Mouse (Mus musculus) kidney, embryonic 16.5 days (tissue): ENCODE data around the gene Dgki. TPM values are rescaled to one million over a fixed set of nuclear protein-coding genes. Genes with fewer than 3 reads are reported as not detected.

Source experiments
- ATAC-seq: fragments of 200-750 bp; cut with Nextera tagmentation; 2 replicates; pipeline ENCODE4 v1.8.0; 2017; ENCODE audit warnings: moderate TSS enrichment; ENCODE audit not compliant: low FRiP score, low TSS enrichment
- H3K27ac ChIP-seq: fragments of 300-500 bp; sonication (generic); 2 replicates; pipeline ENCODE4 v1.5.1; 2014; ENCODE audit warnings: low read length
- H3K27me3 ChIP-seq: fragments of 300-500 bp; sonication (generic); 2 replicates; pipeline ENCODE4 v1.6.1; 2014; ENCODE audit warnings: low read length, control low read depth, mixed read lengths; ENCODE audit not compliant: insufficient read depth
- H3K36me3 ChIP-seq: fragments of 300-500 bp; sonication (generic); 2 replicates; pipeline ENCODE4 v1.6.1; 2014; ENCODE audit warnings: low read length, control low read depth, mixed read lengths; ENCODE audit not compliant: insufficient read depth
- H3K4me1 ChIP-seq: fragments of 300-500 bp; sonication (generic); 2 replicates; pipeline ENCODE4 v1.6.1; 2014; ENCODE audit warnings: low read length, control low read depth, mixed read lengths; ENCODE audit not compliant: insufficient read depth
- H3K4me2 ChIP-seq: fragments of 300-500 bp; sonication (generic); replicated peaks from 2 replicates; pipeline ENCODE4 v1.6.1; 2014; ENCODE audit warnings: low read depth, low read length
- H3K4me3 ChIP-seq: fragments of 300-500 bp; sonication (generic); 2 replicates; pipeline ENCODE4 v1.5.1; 2014; ENCODE audit warnings: mild to moderate bottlenecking, low read length
- H3K9ac ChIP-seq: fragments of 300-500 bp; sonication (generic); replicated peaks from 2 replicates; pipeline ENCODE4 v1.6.1; 2014; ENCODE audit warnings: low read length
- H3K9me3 ChIP-seq: fragments of 300-500 bp; sonication (generic); 2 replicates; pipeline ENCODE4 v1.6.1; 2016; ENCODE audit warnings: low read length, control low read depth
- WGBS: fragments of 180-500 bp; shearing (Covaris S2); extraction: QIAGEN DNeasy Blood & Tissue Kit; methylation state at CpG from one replicate; pipeline ENCODE4 v1.1.7; 2014; 5-methylcytosine and 5-hydroxymethylcytosine counted together
- polyA plus RNA-seq: library from polyadenylated mRNA; unstranded; fragments of >200 nt; fragmentation: Nextera tagmentation; extraction: Ambion mirVana; gene quantifications from 2 replicates; pipeline ENCODE4 v1.2.1, GENCODE M21; 2015

Gene Dgki
- polyA plus RNA-seq, 1 experiment from 2014 or later, result 0.74 TPM

GRCm38 (mm10) chr6:37197745-37198144, 102.2 kb downstream of the Dgki start:
- no peaks in the 10 kb centered on the region for H3K36me3 ChIP-seq
- WGBS, result 15% methylated on average over 13 of the region's 13 CpGs
- H3K9ac ChIP-seq, result no peak overlapping the region
- no peaks in the 10 kb centered on the region for H3K9me3 ChIP-seq
- no peaks in the 10 kb centered on the region for H3K27me3 ChIP-seq
- peaks cover 8% of the 10 kb centered on the region; the same call in 1 of the 2 replicates for H3K4me1 ChIP-seq
- H3K4me3 ChIP-seq, result no peak overlapping the region
- no peak overlapping the region for H3K27ac ChIP-seq
- H3K4me2 ChIP-seq, result peak overlapping the region; percentile 36
- peak; percentile 69; the same call in 1 of the 2 replicates for ATAC-seq

GRCm38 (mm10) chr6:37196870-37197269, 103.1 kb downstream of the Dgki start:
- Histone ChIP-seq H3K36me3 (no peaks in the 10 kb centered on the region), H3K9ac (no peak overlapping the region), H3K27me3 (no peaks in the 10 kb centered on the region), H3K9me3 (no peaks in the 10 kb centered on the region), H3K27ac (no peak overlapping the region), H3K4me3 (no peak overlapping the region), H3K4me2 (no peak overlapping the region), H3K4me1 (peaks cover 8% of the 10 kb centered on the region; the same call in 1 of the 2 replicates)
- no peak for ATAC-seq
- WGBS, result 81% methylated on average over 5 of the region's 5 CpGs

- 85% methylated on average over 4 of the region's 4 CpGs for WGBS
- H3K27ac ChIP-seq, result no peak overlapping the region
- H3K4me1 ChIP-seq, result peaks cover 8% of the 10 kb centered on the region; the same call in 1 of the 2 replicates
- H3K36me3 ChIP-seq, result no peaks in the 10 kb centered on the region
- no peaks in the 10 kb centered on the region for H3K9me3 ChIP-seq
- no peaks in the 10 kb centered on the region for H3K27me3 ChIP-seq
- H3K4me3 ChIP-seq, result no peak overlapping the region
- no peak for ATAC-seq
- H3K9ac ChIP-seq, result no peak overlapping the region
- H3K4me2 ChIP-seq, result no peak overlapping the region
Measured at GRCm38 (mm10) chr6:37195766-37196165, 104.2 kb downstream of the Dgki start.

- WGBS, result 85% methylated on average over 4 of the region's 4 CpGs
- Histone ChIP-seq H3K36me3 (no peaks in the 10 kb centered on the region), H3K4me3 (no peak overlapping the region), H3K27me3 (no peaks in the 10 kb centered on the region), H3K9ac (no peak overlapping the region), H3K27ac (no peak overlapping the region), H3K4me2 (no peak overlapping the region), H3K9me3 (no peaks in the 10 kb centered on the region), H3K4me1 (no peaks in the 10 kb centered on the region)
- no peak for ATAC-seq
Measured at GRCm38 (mm10) chr6:37181961-37182360, 118.0 kb downstream of the Dgki start.

- WGBS, result 82% methylated on average over 12 of the region's 12 CpGs
- ATAC-seq, result no peak
- Histone ChIP-seq H3K9me3 (peaks cover 6% of the 10 kb centered on the region; the same call in 1 of the 2 replicates), H3K27me3 (no peaks in the 10 kb centered on the region), H3K4me1 (no peaks in the 10 kb centered on the region), H3K4me3 (no peak overlapping the region), H3K36me3 (no peaks in the 10 kb centered on the region), H3K9ac (no peak overlapping the region), H3K4me2 (no peak overlapping the region), H3K27ac (no peak overlapping the region)
Measured at GRCm38 (mm10) chr6:37171149-37171832, 128.7 kb downstream of the Dgki start.

GRCm38 (mm10) chr6:37158880-37159279, 141.1 kb downstream of the Dgki start:
- no peak overlapping the region for H3K4me2 ChIP-seq
- no peaks in the 10 kb centered on the region for H3K4me1 ChIP-seq
- ATAC-seq, result no peak
- H3K27me3 ChIP-seq, result no peaks in the 10 kb centered on the region
- H3K9ac ChIP-seq, result no peak overlapping the region
- no peak overlapping the region for H3K27ac ChIP-seq
- no peaks in the 10 kb centered on the region for H3K9me3 ChIP-seq
- H3K4me3 ChIP-seq, result no peak overlapping the region
- 61% methylated on average over 3 of the region's 3 CpGs for WGBS
- H3K36me3 ChIP-seq, result no peaks in the 10 kb centered on the region

- Histone ChIP-seq H3K27ac (no peak overlapping the region), H3K9ac (no peak overlapping the region), H3K4me1 (no peaks in the 10 kb centered on the region), H3K27me3 (no peaks in the 10 kb centered on the region), H3K4me3 (no peak overlapping the region), H3K36me3 (no peaks in the 10 kb centered on the region), H3K9me3 (no peaks in the 10 kb centered on the region), H3K4me2 (no peak overlapping the region)
- ATAC-seq, result no peak
- 74% methylated on average over 1 of the region's 1 CpGs for WGBS
Measured at GRCm38 (mm10) chr6:37154051-37154450, 145.9 kb downstream of the Dgki start.

- 82% methylated on average over 2 of the region's 2 CpGs for WGBS
Measured at GRCm38 (mm10) chr6:37150483-37150882, 149.5 kb downstream of the Dgki start.

GRCm38 (mm10) chr6:37150038-37150437, 149.9 kb downstream of the Dgki start:
- H3K4me2 ChIP-seq, result no peak overlapping the region
- H3K9me3 ChIP-seq, result no peaks in the 10 kb centered on the region
- H3K9ac ChIP-seq, result no peak overlapping the region
- no peaks in the 10 kb centered on the region for H3K36me3 ChIP-seq
- WGBS, result 82% methylated on average over 4 of the region's 4 CpGs
- H3K4me1 ChIP-seq, result no peaks in the 10 kb centered on the region
- no peak overlapping the region for H3K4me3 ChIP-seq
- H3K27ac ChIP-seq, result no peak overlapping the region
- no peak for ATAC-seq
- H3K27me3 ChIP-seq, result no peaks in the 10 kb centered on the region

More at GRCm38 (mm10) chr6:37150483-37150882, 149.5 kb downstream of the Dgki start:
- H3K9ac ChIP-seq, result no peak overlapping the region
- H3K4me1 ChIP-seq, result no peaks in the 10 kb centered on the region
- no peak overlapping the region for H3K4me2 ChIP-seq
- H3K27me3 ChIP-seq, result no peaks in the 10 kb centered on the region
- no peaks in the 10 kb centered on the region for H3K36me3 ChIP-seq
- no peak overlapping the region for H3K4me3 ChIP-seq
- H3K27ac ChIP-seq, result no peak overlapping the region
- no peaks in the 10 kb centered on the region for H3K9me3 ChIP-seq
- ATAC-seq, result no peak

GRCm38 (mm10) chr6:37149196-37149595, 150.8 kb downstream of the Dgki start:
- no peak for ATAC-seq

More at GRCm38 (mm10) chr6:37149196-37149595, 150.8 kb downstream of the Dgki start:
- Histone ChIP-seq H3K36me3 (no peaks in the 10 kb centered on the region), H3K4me3 (no peak overlapping the region), H3K9ac (no peak overlapping the region), H3K4me2 (no peak overlapping the region), H3K9me3 (no peaks in the 10 kb centered on the region), H3K4me1 (no peaks in the 10 kb centered on the region), H3K27me3 (no peaks in the 10 kb centered on the region), H3K27ac (no peak overlapping the region)
- WGBS, result 86% methylated on average over 6 of the region's 6 CpGs
